Comparison of ENCODE assay signal across 8 mouse cellular contexts in the genomic region with DNA sequence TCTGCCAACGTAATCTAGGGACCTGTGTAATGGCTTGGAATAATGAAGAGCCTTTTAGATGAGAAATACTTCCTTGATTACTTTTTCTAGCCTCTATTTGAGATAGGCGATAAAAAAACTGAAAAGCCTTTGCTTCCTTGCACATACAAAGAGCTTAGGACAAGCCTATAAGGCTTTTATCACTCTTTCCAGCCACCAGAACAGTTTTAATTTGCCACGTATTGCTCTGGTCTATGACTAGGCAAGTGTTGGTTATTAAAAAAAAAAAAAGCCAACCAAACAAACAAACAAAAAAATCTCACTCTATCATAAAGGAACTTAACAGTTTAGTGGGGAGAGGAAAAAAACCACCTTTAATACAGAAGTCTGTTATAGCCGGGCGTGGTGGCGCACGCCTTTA. TPM values are rescaled to one million over a fixed set of nuclear protein-coding genes. Genes with fewer than 3 reads are reported as not detected.
A peak's percentile ranks its signal among the peaks of the same experiment; 100 is the strongest.
DNase-seq lines count a peak whose midpoint lies in the region; ATAC-seq and TF ChIP-seq lines count a peak whose summit lies in the region.

No protein-coding gene starts in this region.

- no peak for DNase-seq in heart, postnatal 36 days
- DNase-seq in CH12.LX (ENCODE audit: extremely low read depth) = no peak
- no peak for DNase-seq in forebrain, postnatal 0 days
- DNase-seq in liver, postnatal 0 days = no peak
- DNase-seq in T-cell, adult 2 months (ENCODE audit: low spot score) = no peak
- DNase-seq in adrenal gland, adult 8-10 months = no peak
- no peak for DNase-seq in urinary bladder, postnatal 25 days (ENCODE audit: low spot score)

- H3K9ac ChIP-seq in heart, embryonic 14.5 days (ENCODE audit: low read length) = peak overlapping the region; percentile 96; the same call in 1 of the 2 replicates
- H3K9ac ChIP-seq in CH12.LX (ENCODE audit: insufficient read depth, low read depth) = no peak overlapping the region
- no peak overlapping the region for H3K9ac ChIP-seq in forebrain, postnatal 0 days
- no peak overlapping the region for H3K9ac ChIP-seq in liver, postnatal 0 days (replicated peaks)

- 0 out of 2 replicates have a peak, but pooled peaks cover 7% of the 10 kb centered on the region for H3K9me3 ChIP-seq in heart, embryonic 14.5 days (ENCODE audit: control insufficient read depth, low read length)
- H3K9me3 ChIP-seq in CH12.LX (replicated peaks; ENCODE audit: low read length) = peaks cover 6% of the 10 kb centered on the region
- H3K9me3 ChIP-seq in forebrain, postnatal 0 days (ENCODE audit: low read length) = no peaks in the 10 kb centered on the region
- H3K9me3 ChIP-seq in liver, postnatal 0 days (ENCODE audit: low read length) = peaks cover 4% of the 10 kb centered on the region; the same call in 1 of the 2 replicates

- H3K4me1 ChIP-seq in heart, embryonic 14.5 days (ENCODE audit: control insufficient read depth in 2 of 2, insufficient read depth in 2 of 2, low read length in 2 of 2) = peaks cover 2 to 15% of the 10 kb centered on the region in 2 experiments; a peak in 2 of 4 replicates
- H3K4me1 ChIP-seq in CH12.LX (ENCODE audit: control insufficient read depth in 1 of 2, insufficient read depth in 2 of 2) = peaks cover 4 to 50% of the 10 kb centered on the region in 2 experiments; a peak in 3 of 4 replicates
- peaks cover 15% of the 10 kb centered on the region; the same call in 1 of the 2 replicates for H3K4me1 ChIP-seq in forebrain, postnatal 0 days (ENCODE audit: insufficient read depth)
- H3K4me1 ChIP-seq in liver, postnatal 0 days (ENCODE audit: insufficient read depth) = peaks cover 21% of the 10 kb centered on the region

- intact Hi-C loops in heart, postnatal 36 days (cut with DNase I) = no loop called here

- dilution Hi-C loops in CH12.LX (cut with MboI; ENCODE audit: extremely low pct_ligation_motif_present, extremely low pct_unique_long_range_greater_than_20kb, low sequenced_read_pairs) = no loop called here

- no peaks in the 10 kb centered on the region for H3K36me3 ChIP-seq in heart, embryonic 14.5 days (ENCODE audit: control insufficient read depth, insufficient read depth, low read length)
- H3K36me3 ChIP-seq in CH12.LX (replicated peaks in 1 of 2; ENCODE audit: control insufficient read depth in 1 of 2, insufficient read depth in 1 of 2, low read length in 1 of 2) = peaks cover 0 to 4% of the 10 kb centered on the region in 2 experiments
- no peaks in the 10 kb centered on the region for H3K36me3 ChIP-seq in forebrain, postnatal 0 days (ENCODE audit: insufficient read depth)
- no peaks in the 10 kb centered on the region for H3K36me3 ChIP-seq in liver, postnatal 0 days (replicated peaks; ENCODE audit: insufficient read depth, low read length)

- no peaks in the 10 kb centered on the region for H3K27me3 ChIP-seq in heart, embryonic 14.5 days (ENCODE audit: control insufficient read depth, insufficient read depth, low read length)
- no peaks in the 10 kb centered on the region for H3K27me3 ChIP-seq in CH12.LX (replicated peaks)
- no peaks in the 10 kb centered on the region for H3K27me3 ChIP-seq in forebrain, postnatal 0 days (ENCODE audit: insufficient read depth, low read length)
- H3K27me3 ChIP-seq in liver, postnatal 0 days (ENCODE audit: insufficient read depth, low read length) = no peaks in the 10 kb centered on the region

- TF ChIP-seq POLR2A in CH12.LX (IDR thresholded peaks at IDR 0.05; ENCODE audit: low read depth, low read length) = no peak

- TF ChIP-seq CTCF in CH12.LX (conservative IDR thresholded peaks at IDR 0.05 in 1 of 2, IDR thresholded peaks at IDR 0.05 in 1 of 2; ENCODE audit: low read depth in 2 of 2, low read length in 2 of 2) = no peak
- no peak for TF ChIP-seq CTCF in forebrain, postnatal 0 days (IDR thresholded peaks at IDR 0.05; ENCODE audit: low read depth)
- TF ChIP-seq CTCF in liver, postnatal 0 days (IDR thresholded peaks at IDR 0.05; ENCODE audit: low read depth) = no peak

- WGBS in heart, embryonic 14.5 days = 85% methylated on average over 7 of the region's 7 CpGs
- WGBS in forebrain, postnatal 0 days = 85% methylated on average over 7 of the region's 7 CpGs
- 70% methylated on average over 7 of the region's 7 CpGs for WGBS in liver, postnatal 0 days (ENCODE audit: insufficient replicate concordance)

- peaks cover 22% of the 10 kb centered on the region for H3K79me2 ChIP-seq in CH12.LX (replicated peaks; ENCODE audit: control insufficient read depth, extremely low read depth, insufficient read depth, poor library complexity, severe bottlenecking)

- peak overlapping the region; percentile 81 for H3K4me2 ChIP-seq in heart, embryonic 14.5 days (ENCODE audit: low read length)
- peak overlapping the region; percentile 68; the same call in 1 of the 2 replicates for H3K4me2 ChIP-seq in CH12.LX (ENCODE audit: insufficient read depth, low read depth, poor library complexity, severe bottlenecking)
- peak overlapping the region; percentile 57; the same call in 1 of the 2 replicates for H3K4me2 ChIP-seq in forebrain, postnatal 0 days (ENCODE audit: low read depth)
- peak overlapping the region; percentile 95 for H3K4me2 ChIP-seq in liver, postnatal 0 days (ENCODE audit: low read depth, low read length)

- ATAC-seq in heart, embryonic 14.5 days (ENCODE audit: insufficient number of reproducible peaks, insufficient read depth, low FRiP score, low read depth) = no peak
- ATAC-seq in forebrain, postnatal 0 days = no peak
- ATAC-seq in liver, postnatal 0 days = no peak

- H3K27ac ChIP-seq in heart, embryonic 14.5 days (replicated peaks in 1 of 2; ENCODE audit: control insufficient read depth in 1 of 2, insufficient read depth in 1 of 2, low read depth in 2 of 2, low read length in 2 of 2) = peak overlapping the region in 1 of 2 experiments; percentile 100; a peak in 2 of 4 replicates
- no peak overlapping the region for H3K27ac ChIP-seq in CH12.LX (ENCODE audit: insufficient read depth, low read depth)
- H3K27ac ChIP-seq in forebrain, postnatal 0 days (ENCODE audit: low read depth, low read length) = no peak overlapping the region
- no peak overlapping the region for H3K27ac ChIP-seq in liver, postnatal 0 days (ENCODE audit: low read depth)

- no peak overlapping the region; a peak in 1 of 4 replicates for H3K4me3 ChIP-seq in heart, embryonic 14.5 days (ENCODE audit: control insufficient read depth in 1 of 2, insufficient read depth in 1 of 2, low read depth in 1 of 2, low read length in 2 of 2)
- no peak overlapping the region for H3K4me3 ChIP-seq in CH12.LX (replicated peaks in 1 of 3; ENCODE audit: low read depth in 2 of 3, low read length in 2 of 3, poor library complexity in 1 of 3)
- H3K4me3 ChIP-seq in forebrain, postnatal 0 days (ENCODE audit: low read depth, low read length) = no peak overlapping the region
- no peak overlapping the region for H3K4me3 ChIP-seq in liver, postnatal 0 days (ENCODE audit: low read depth, low read length)

- no peak for TF ChIP-seq EP300 in CH12.LX (IDR thresholded peaks at IDR 0.05; ENCODE audit: low read length)
- TF ChIP-seq EP300 in liver, postnatal 0 days (IDR thresholded peaks at IDR 0.05; ENCODE audit: low read depth) = no peak

- in situ Hi-C loops in CH12.LX (cut with MboI; ENCODE audit: low pct_ligation_motif_present, low pct_unique_long_range_greater_than_20kb, low sequenced_read_pairs) = no loop called here

- TF ChIP-seq RAD21 in CH12.LX (IDR thresholded peaks at IDR 0.05; ENCODE audit: low read depth, low read length) = no peak

TF ChIP-seq in CH12.LX, 34 proteins besides CTCF, POLR2A, EP300 and RAD21:
- TF ChIP-seq MAFK (IDR thresholded peaks at IDR 0.05; ENCODE audit: insufficient replicate concordance, low read length) = no peak
- no peak for TF ChIP-seq ETS1 (conservative IDR thresholded peaks at IDR 0.05; ENCODE audit: low read depth, low read length)
- TF ChIP-seq MXI1 (IDR thresholded peaks at IDR 0.05; ENCODE audit: low read depth, low read length) = no peak
- no peak for TF ChIP-seq PAX5 (IDR thresholded peaks at IDR 0.05; ENCODE audit: low read length)
- no peak for TF ChIP-seq NELFE (IDR thresholded peaks at IDR 0.05; ENCODE audit: low read depth, low read length)

RNA-seq across cellular contexts. Expression of gene Gfpt1, which starts 1.2 kb away (rescaled TPM):
- polyA plus RNA-seq in heart, embryonic 14.5 days (2014; fragmentation: Nextera tagmentation; extraction: Ambion mirVana) = 12.3 and 13.4 TPM in 2 replicates
- total RNA-seq in heart, postnatal 36 days (2021) = 10 to 100 TPM; 13.0 to 15.6 TPM
- 32.1 and 32.6 TPM in 2 replicates for total RNA-seq in CH12.LX (2012; rRNA removed)
- 22.8 and 24.9 TPM in 2 replicates for total RNA-seq in CH12.LX (2014; rRNA removed)
- polyA plus RNA-seq in CH12.LX (2012; ENCODE audit: insufficient read length, low read depth) = 34.8 and 35.3 TPM in 2 replicates
- 34.0 and 43.0 TPM in 2 replicates for total RNA-seq in forebrain, postnatal 0 days (2014; rRNA removed)
- polyA plus RNA-seq in forebrain, postnatal 0 days (2015; fragmentation: Nextera tagmentation; extraction: Ambion mirVana) = 12.5 and 16.5 TPM in 2 replicates
- 3.6 and 4.1 TPM in 2 replicates for polyA plus RNA-seq in liver, postnatal 0 days (2015; fragmentation: Nextera tagmentation; extraction: Ambion mirVana)
- total RNA-seq in adrenal gland, adult 8-10 months (2022) = 10 to 100 TPM; 53.2 to 62.5 (median 55.0) TPM

RNA-seq across cellular contexts. Expression of gene Nfu1, which starts 32.4 kb away (rescaled TPM):
- polyA plus RNA-seq in heart, embryonic 14.5 days (2014; fragmentation: Nextera tagmentation; extraction: Ambion mirVana) = 104 and 108 TPM in 2 replicates
- 10 to 100 TPM; 71.5 to 72.8 TPM for total RNA-seq in heart, postnatal 36 days (2021)
- 93.8 and 109 TPM in 2 replicates for total RNA-seq in CH12.LX (2012; rRNA removed)
- total RNA-seq in CH12.LX (2014; rRNA removed) = 148 and 195 TPM in 2 replicates
- 133 and 146 TPM in 2 replicates for polyA plus RNA-seq in CH12.LX (2012; ENCODE audit: insufficient read length, low read depth)
- 167 and 362 TPM in 2 replicates for total RNA-seq in forebrain, postnatal 0 days (2014; rRNA removed)
- polyA plus RNA-seq in forebrain, postnatal 0 days (2015; fragmentation: Nextera tagmentation; extraction: Ambion mirVana) = 146 and 152 TPM in 2 replicates
- polyA plus RNA-seq in liver, postnatal 0 days (2015; fragmentation: Nextera tagmentation; extraction: Ambion mirVana) = 53.5 and 57.7 TPM in 2 replicates
- 10 to 100 TPM; 75.6 to 95.8 (median 82.6) TPM for total RNA-seq in adrenal gland, adult 8-10 months (2022)
